Mouse (Mus musculus) adrenal gland, postnatal 14 days (tissue): ENCODE measurements around the gene Srarp. TPM values are rescaled to one million over a fixed set of nuclear protein-coding genes. Genes with fewer than 3 reads are reported as not detected.
A peak's percentile ranks its signal among the peaks of the same experiment; 100 is the strongest.

ENCODE experiments used
- DNase-seq: peaks from one replicate; pipeline ENCODE4 v3.0.0; 2021; ENCODE audit warnings: mixed read lengths
- total RNA-seq: library from RNA; stranded (reverse); gene quantifications from 2 replicates; pipeline ENCODE4 v1.2.3, GENCODE M21; 2021

Srarp gene
- total RNA-seq, 1 experiment from 2014 or later: not detected

DNA sequence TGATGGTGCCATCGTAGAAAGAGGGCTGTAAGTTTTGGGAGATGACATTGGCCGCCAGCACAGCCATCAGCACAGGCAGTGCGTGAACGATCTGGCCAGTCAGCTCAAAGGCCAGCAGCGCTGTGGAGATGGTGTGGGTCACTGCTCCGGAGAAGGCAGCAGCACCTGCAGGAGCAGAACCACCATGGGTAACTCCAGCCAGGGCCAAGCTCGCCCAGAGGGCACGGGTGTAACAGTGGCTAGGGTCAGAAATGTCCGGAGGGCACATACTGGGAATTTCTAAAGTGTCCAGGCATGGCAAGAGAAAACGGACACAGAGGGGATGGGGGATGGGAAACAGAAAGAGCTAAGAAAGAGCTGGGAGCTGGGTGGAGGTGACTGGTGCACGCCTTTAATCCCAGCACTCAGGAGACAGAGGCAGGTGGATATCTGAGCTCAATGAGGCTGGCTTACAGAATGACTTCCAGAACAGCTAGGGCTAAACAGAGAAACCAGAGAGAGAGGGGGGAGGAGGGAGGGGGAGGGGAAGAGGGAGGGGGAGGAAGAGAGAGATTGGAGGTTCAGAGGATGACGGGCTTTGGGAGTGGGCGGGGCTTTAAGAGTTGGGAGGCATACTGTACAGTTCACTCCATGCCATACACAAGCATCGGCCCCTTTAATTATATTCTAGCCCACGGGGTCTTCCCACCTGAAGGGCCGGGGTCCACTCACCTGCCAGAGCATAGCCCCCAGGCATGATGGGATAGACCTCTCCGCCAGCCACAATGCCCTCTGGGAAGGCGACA lies 46.3 kb downstream of the Srarp start:
- no peak for DNase-seq

DNA sequence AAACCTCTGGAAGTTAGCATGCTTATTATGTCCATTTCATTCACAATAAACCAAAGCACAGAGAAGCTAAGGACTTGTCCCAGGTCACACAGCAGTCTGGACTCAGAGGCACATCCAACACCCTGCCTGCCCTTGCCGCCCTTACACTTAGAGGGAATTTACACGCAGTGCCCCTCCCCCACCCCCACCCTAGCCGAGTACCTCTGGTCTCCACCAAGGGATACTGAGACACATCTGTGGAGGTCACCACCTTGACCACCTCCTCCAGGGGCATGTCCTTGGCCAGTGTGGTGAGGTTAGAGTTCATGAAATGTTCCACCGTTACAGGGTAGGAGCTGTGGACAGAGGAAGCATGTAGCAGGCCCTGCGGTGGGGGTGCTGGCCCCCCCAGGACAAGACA lies 48.0 kb downstream of the Srarp start:
- DNase-seq: no peak

DNA sequence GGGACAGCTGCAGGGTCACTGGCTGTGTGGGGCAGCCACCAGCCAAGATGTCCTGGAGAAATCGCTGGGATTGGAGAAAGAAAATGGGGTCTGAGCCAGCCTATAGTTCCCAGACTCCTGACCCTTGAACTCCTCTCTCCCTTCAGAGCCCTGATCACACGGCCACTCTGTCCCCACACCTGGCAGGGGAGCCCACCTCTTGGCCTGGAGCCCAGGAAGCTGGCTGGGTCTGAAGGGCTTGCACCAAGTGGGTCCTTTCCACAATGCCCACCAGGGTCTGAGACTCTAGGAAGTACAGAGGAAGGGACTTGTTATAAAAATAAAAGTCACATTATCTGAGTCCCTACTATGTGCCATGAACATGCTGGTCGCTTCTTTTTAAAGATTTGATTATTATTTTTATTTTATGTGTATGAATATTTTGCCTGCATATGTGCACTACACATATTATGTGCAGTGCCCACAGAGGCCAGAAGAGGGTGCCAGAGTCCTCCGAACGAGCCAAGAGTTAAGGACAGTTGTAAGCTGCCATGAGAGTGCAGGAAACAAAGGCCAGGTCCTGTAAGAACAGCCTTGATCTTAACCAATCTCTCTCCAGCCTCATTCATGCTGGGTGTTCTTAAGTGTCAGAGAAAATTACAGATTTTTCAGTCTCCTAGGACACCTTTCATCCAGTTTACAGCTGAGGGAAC lies 48.7 kb downstream of the Srarp start:
- peak; percentile 85 for DNase-seq

DNA sequence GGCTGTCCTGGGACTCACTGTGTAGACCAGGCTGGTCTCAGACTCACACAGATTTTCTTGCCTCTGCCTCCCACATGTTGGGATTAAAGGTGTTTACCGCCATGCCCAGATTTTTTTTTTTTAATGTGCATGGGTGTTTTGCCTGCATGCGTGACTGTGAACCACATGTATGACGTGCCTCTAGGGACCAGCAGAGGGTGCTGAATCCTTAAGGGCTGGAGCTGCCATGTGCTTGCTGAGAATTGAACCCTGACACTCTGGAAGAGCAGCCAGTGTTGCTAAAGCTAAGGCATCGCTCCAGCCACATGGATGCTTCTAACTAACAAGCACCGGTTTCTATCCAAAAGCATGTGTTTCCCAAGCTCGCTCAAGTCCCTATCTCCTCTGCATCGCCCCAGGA lies 49.8 kb downstream of the Srarp start:
- no peak for DNase-seq

DNA sequence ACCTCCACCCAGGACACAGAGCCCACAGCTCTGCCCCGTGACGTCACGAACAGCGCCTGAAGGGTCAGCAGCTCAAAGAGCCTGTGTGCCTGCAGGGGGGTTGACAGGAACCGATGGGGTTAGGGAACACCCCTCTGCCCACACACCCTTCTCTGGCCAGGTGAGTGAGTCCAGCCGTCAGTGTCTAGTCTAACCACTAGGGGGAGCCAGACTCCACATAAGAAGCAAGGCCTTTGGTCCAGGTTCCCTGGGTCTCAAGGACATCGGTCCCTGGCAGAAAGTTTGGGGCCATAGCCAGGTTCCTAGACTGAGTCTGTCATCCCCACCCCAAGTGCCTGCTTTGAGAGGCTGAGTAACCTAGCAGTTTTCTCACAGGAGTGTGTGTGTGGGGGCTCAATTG lies 50.6 kb downstream of the Srarp start:
- peak; percentile 74 for DNase-seq

Other genes with a start within 250 kb of the Srarp start
- gene Rsg1, start 222.1 kb downstream of the Srarp start, total RNA-seq: 1.1 and 1.8 TPM in 2 replicates
- 35.9 and 36.8 TPM in 2 replicates for gene Arhgef19, start 196.6 kb downstream of the Srarp start, total RNA-seq
- gene Epha2, start 134.9 kb downstream of the Srarp start, total RNA-seq: 18.8 and 19.4 TPM in 2 replicates
- gene Fam131c, start 67.9 kb downstream of the Srarp start, total RNA-seq: 11.0 and 16.9 TPM in 2 replicates
- gene Clcnka, start 37.4 kb downstream of the Srarp start, total RNA-seq: not detected in 2 replicates
- gene Clcnkb, start 20.1 kb downstream of the Srarp start, total RNA-seq: not detected in 2 replicates
- 0.19 and 1.5 TPM in 2 replicates for gene Hspb7, start 15.3 kb downstream of the Srarp start, total RNA-seq
- gene Zbtb17, start 8.5 kb upstream of the Srarp start, total RNA-seq: 17.0 and 19.4 TPM in 2 replicates
- 50.2 and 60.0 TPM in 2 replicates for gene Spen, start 102.5 kb upstream of the Srarp start, total RNA-seq
- gene Fblim1, start 170.0 kb upstream of the Srarp start, total RNA-seq: 11.0 and 13.2 TPM in 2 replicates
- 9.7 and 9.9 TPM in 2 replicates for gene Tmem82, start 182.5 kb upstream of the Srarp start, total RNA-seq
- 31.9 and 32.5 TPM in 2 replicates for gene Slc25a34, start 187.7 kb upstream of the Srarp start, total RNA-seq
- gene Plekhm2, start 228.8 kb upstream of the Srarp start, total RNA-seq: 37.3 and 48.5 TPM in 2 replicates
- 1.5 and 3.3 TPM in 2 replicates for gene Rsc1a1, start 249.5 kb upstream of the Srarp start, total RNA-seq